Mouse (Mus musculus) midbrain, embryonic 10.5 days (tissue): ENCODE measurements around the gene Gm2016. TPM values are rescaled to one million over a fixed set of nuclear protein-coding genes. Genes with fewer than 3 reads are reported as not detected.
"Not testable (repeated sequence)": the region's sequence is repeated elsewhere in the genome, so short reads cannot be mapped to it uniquely, and the experiment has no call there.

ENCODE experiments used
- DNase-seq: peaks from one replicate; pipeline ENCODE4 v3.0.0-alpha.2; 2017; ENCODE audit warnings: low spot score
- H3K27ac ChIP-seq: fragments of 300-500 bp; sonication (generic); replicated peaks from 2 replicates; pipeline ENCODE4 v1.5.1; 2016; ENCODE audit warnings: mild to moderate bottlenecking
- H3K27me3 ChIP-seq: fragments of 300-500 bp; sonication (generic); 2 replicates; pipeline ENCODE4 v1.6.1; 2016; ENCODE audit warnings: low read depth, mild to moderate bottlenecking; ENCODE audit not compliant: poor library complexity, severe bottlenecking
- H3K36me3 ChIP-seq: fragments of 300-500 bp; sonication (generic); 2 replicates; pipeline ENCODE4 v1.6.1; 2016; ENCODE audit warnings: mild to moderate bottlenecking, moderate library complexity
- H3K4me1 ChIP-seq: fragments of 300-500 bp; sonication (generic); 2 replicates; pipeline ENCODE4 v1.6.1; 2016
- H3K4me3 ChIP-seq: fragments of 300-500 bp; sonication (generic); 2 replicates; pipeline ENCODE4 v1.5.1; 2016; ENCODE audit warnings: mild to moderate bottlenecking, moderate library complexity
- H3K9me3 ChIP-seq: fragments of 300-500 bp; sonication (generic); replicated peaks from 2 replicates; pipeline ENCODE4 v1.6.1; 2016; ENCODE audit warnings: mild to moderate bottlenecking
- WGBS: fragments of 180-500 bp; shearing (Covaris S2); methylation state at CpG from one replicate; pipeline ENCODE4 v1.1.7; 2016; 5-methylcytosine and 5-hydroxymethylcytosine counted together
- polyA plus RNA-seq: library from polyadenylated mRNA; unstranded; fragments of >200 nt; fragmentation: Nextera tagmentation; extraction: Ambion mirVana; gene quantifications from 2 replicates; pipeline ENCODE4 v1.2.1, GENCODE M21; 2016

Gene Gm2016
- polyA plus RNA-seq, result not detected in 2 replicates

GRCm38 (mm10) chr12:87873772-87874171, at the start of gene Gm2016:
Gm2016 (plus strand) TSS chr12:87874072.
- not testable (repeated sequence) for H3K9me3 ChIP-seq, H3K27ac ChIP-seq, H3K4me1 ChIP-seq, DNase-seq, H3K36me3 ChIP-seq, H3K27me3 ChIP-seq, H3K4me3 ChIP-seq
- 86% methylated on average over 5 of the region's 5 CpGs for WGBS

GRCm38 (mm10) chr12:87842239-87842638, 31.6 kb upstream of the Gm2016 start, which contains the start of gene Gm2001:
Gm2001 (minus strand) TSS chr12:87842339.
- not testable (repeated sequence) for H3K9me3 ChIP-seq, H3K4me3 ChIP-seq, H3K4me1 ChIP-seq, H3K27me3 ChIP-seq, H3K27ac ChIP-seq, DNase-seq, H3K36me3 ChIP-seq
- WGBS, result 88% methylated on average over 2 of the region's 2 CpGs

- not testable (repeated sequence) for H3K9me3 ChIP-seq, H3K4me1 ChIP-seq, H3K4me3 ChIP-seq, H3K36me3 ChIP-seq, DNase-seq, H3K27ac ChIP-seq, H3K27me3 ChIP-seq
- WGBS, result no CpG with 5 or more reads among the region's 2 CpGs
Measured at GRCm38 (mm10) chr12:87850657-87851056, 23.2 kb upstream of the Gm2016 start.

- H3K4me3 ChIP-seq, H3K27me3 ChIP-seq, DNase-seq, H3K36me3 ChIP-seq, H3K4me1 ChIP-seq, H3K27ac ChIP-seq, H3K9me3 ChIP-seq: not testable (repeated sequence)
- 79% methylated on average over 1 of the region's 1 CpGs for WGBS
Measured at GRCm38 (mm10) chr12:87856067-87856466, 17.8 kb upstream of the Gm2016 start.

- DNase-seq, result peak; percentile 13
- H3K4me3 ChIP-seq, H3K27me3 ChIP-seq, H3K27ac ChIP-seq, H3K36me3 ChIP-seq, H3K4me1 ChIP-seq: not testable (repeated sequence)
- 85% methylated on average over 23 of the region's 23 CpGs for WGBS
- H3K9me3 ChIP-seq, result peaks cover 16% of the 10 kb centered on the region
Measured at GRCm38 (mm10) chr12:87861740-87862692, 11.9 kb upstream of the Gm2016 start.

GRCm38 (mm10) chr12:87863638-87864037, 10.2 kb upstream of the Gm2016 start:
- not testable (repeated sequence) for DNase-seq, H3K4me1 ChIP-seq, H3K36me3 ChIP-seq, H3K4me3 ChIP-seq, H3K27ac ChIP-seq, H3K27me3 ChIP-seq
- 93% methylated on average over 9 of the region's 11 CpGs for WGBS
- H3K9me3 ChIP-seq, result peaks cover 16% of the 10 kb centered on the region

- H3K27ac ChIP-seq, H3K4me3 ChIP-seq, H3K36me3 ChIP-seq, DNase-seq, H3K4me1 ChIP-seq, H3K27me3 ChIP-seq: not testable (repeated sequence)
- H3K9me3 ChIP-seq, result peaks cover 16% of the 10 kb centered on the region
- 87% methylated on average over 2 of the region's 2 CpGs for WGBS
Measured at GRCm38 (mm10) chr12:87864048-87864447, 9.8 kb upstream of the Gm2016 start.

- H3K4me3 ChIP-seq, H3K36me3 ChIP-seq, H3K27me3 ChIP-seq, DNase-seq, H3K27ac ChIP-seq, H3K9me3 ChIP-seq, H3K4me1 ChIP-seq: not testable (repeated sequence)
- 89% methylated on average over 1 of the region's 1 CpGs for WGBS
Measured at GRCm38 (mm10) chr12:87895070-87895469, 21.2 kb downstream of the Gm2016 start, which contains the start of gene Gm2022. Gm2022 (plus strand) TSS chr12:87895370.

GRCm38 (mm10) chr12:87919721-87920120, 45.8 kb downstream of the Gm2016 start, which contains the start of gene Gm2035:
Gm2035 (minus strand) TSS chr12:87919857.
- not testable (repeated sequence) for H3K27me3 ChIP-seq, H3K9me3 ChIP-seq, DNase-seq, H3K4me3 ChIP-seq, H3K4me1 ChIP-seq, H3K36me3 ChIP-seq, H3K27ac ChIP-seq
- WGBS, result 83% methylated on average over 2 of the region's 2 CpGs

Other genes with a start within 250 kb of the Gm2016 start
- not detected in 2 replicates for gene Gm16381, start 229.5 kb upstream of the Gm2016 start, polyA plus RNA-seq
- gene Gm21319, start 98.3 kb upstream of the Gm2016 start, polyA plus RNA-seq, result not detected in 2 replicates
- gene Gm21936, start 78.6 kb upstream of the Gm2016 start, polyA plus RNA-seq, result not detected in 2 replicates
- gene BB287469, start 57.5 kb upstream of the Gm2016 start, polyA plus RNA-seq, result not detected in 2 replicates
- not detected in 2 replicates for gene Gm2001, start 31.7 kb upstream of the Gm2016 start, polyA plus RNA-seq
- not detected in 2 replicates for gene Gm2022, start 21.3 kb downstream of the Gm2016 start, polyA plus RNA-seq
- not detected in 2 replicates for gene Gm2035, start 45.8 kb downstream of the Gm2016 start, polyA plus RNA-seq
- gene Gm2042, start 80.0 kb downstream of the Gm2016 start, polyA plus RNA-seq, result not detected in 2 replicates
- not detected in 2 replicates for gene Gm2075, start 137.8 kb downstream of the Gm2016 start, polyA plus RNA-seq
- not detected in 2 replicates for gene Gm6803, start 144.7 kb downstream of the Gm2016 start, polyA plus RNA-seq
- not detected in 2 replicates for gene Gm2056, start 152.9 kb downstream of the Gm2016 start, polyA plus RNA-seq
- not detected in 2 replicates for gene Gm16368, start 209.6 kb downstream of the Gm2016 start, polyA plus RNA-seq